Mouse (Mus musculus) regulatory T cell (primary cell): Measurements from ENCODE around the gene Sntn.

Experiments
- in situ Hi-C: fragments of 300-600 bp; cut with MboI, MseI; formaldehyde crosslinking; loops from one replicate; pipeline ENCODE4 v1.15.1; 2025; ENCODE audit warnings: high pct_unique_total_duplicates

The Sntn gene

GRCm38 (mm10) chr14:13670576-13670975 lies at the start of gene Sntn:
Gene Sntn (plus strand): TSS chr14:13670876.
- in situ Hi-C loops, result no loop called here

GRCm38 (mm10) chr14:13649865-13650264 lies 20.8 kb upstream of the Sntn start:
- in situ Hi-C loops, result no loop called here

GRCm38 (mm10) chr14:13651039-13651438 lies 19.6 kb upstream of the Sntn start:
- in situ Hi-C loops, result no loop called here

GRCm38 (mm10) chr14:13651541-13652298 lies 19.0 kb upstream of the Sntn start:
- in situ Hi-C loops, result no loop called here

GRCm38 (mm10) chr14:13686716-13687115 lies 16.0 kb downstream of the Sntn start:
- in situ Hi-C loops, result no loop called here

GRCm38 (mm10) chr14:13690426-13690825 lies 19.8 kb downstream of the Sntn start:
- in situ Hi-C loops, result no loop called here

GRCm38 (mm10) chr14:13732263-13732662 lies 61.6 kb downstream of the Sntn start:
- in situ Hi-C loops, result no loop called here
